Mouse (Mus musculus) bone marrow, adult 2 months (tissue): ENCODE results near the gene Tk1.

Experiments used
- CTCF ChIP-seq: fragments of 200-500 bp; IDR thresholded peaks from 2 replicates; pipeline ENCODE4 v1.5.1; 2011; ENCODE audit warnings: low read length, control low read depth; ENCODE audit not compliant: control insufficient read depth, insufficient read depth
- POLR2A ChIP-seq: fragments of 200-500 bp; IDR thresholded peaks from 2 replicates; pipeline ENCODE4 v1.6.1; 2011; ENCODE audit warnings: low read depth, mild to moderate bottlenecking, control low read depth, low read length, borderline replicate concordance; ENCODE audit not compliant: control insufficient read depth

DNA sequence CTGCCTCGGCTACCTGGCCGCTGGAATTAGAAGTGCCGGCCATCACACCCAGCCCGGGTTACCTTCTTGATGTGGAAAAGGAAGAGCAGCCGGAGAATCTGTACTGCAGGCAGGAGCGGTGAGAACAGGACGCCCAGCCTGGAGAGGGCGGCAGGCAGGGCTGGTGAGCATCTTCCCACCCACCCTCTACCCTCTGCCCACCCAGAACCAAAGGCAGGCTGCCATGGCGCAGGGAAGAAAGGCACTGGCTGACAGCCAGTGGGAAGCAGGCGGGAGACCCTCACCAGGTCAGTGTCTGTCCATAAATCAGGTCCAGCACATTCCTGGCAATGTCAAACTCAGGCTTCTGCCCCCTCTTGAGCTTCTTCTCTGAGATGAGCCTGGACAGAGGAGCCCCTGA, 55.5 kb downstream of the Tk1 start:
- TF ChIP-seq CTCF (no peak), POLR2A (no peak)
